Mouse (Mus musculus): Measurements from ENCODE around the gene Mgat4a. TPM values are rescaled to one million over a fixed set of nuclear protein-coding genes. Genes with fewer than 3 reads are reported as not detected.

Mgat4a gene
- polyA plus RNA-seq, 1 experiment from 2014 or later = 4.5 TPM

GRCm38 (mm10) chr1:37480731-37481130 lies 60.1 kb downstream of the Mgat4a start:
- H3K27me3 ChIP-seq (ENCODE audit: control insufficient read depth, insufficient read depth, low read length) = no peaks in the 10 kb centered on the region
- H3K27ac ChIP-seq (ENCODE audit: low read depth, low read length) = no peak overlapping the region
- H3K4me1 ChIP-seq (ENCODE audit: control insufficient read depth, insufficient read depth, low read length) = no peaks in the 10 kb centered on the region
- H3K36me3 ChIP-seq (ENCODE audit: control insufficient read depth, insufficient read depth, low read length) = no peaks in the 10 kb centered on the region
- WGBS = 87% methylated on average over 6 of the region's 6 CpGs
- no peak overlapping the region for H3K4me2 ChIP-seq (ENCODE audit: low read depth)
- H3K9ac ChIP-seq (ENCODE audit: low read length) = no peak overlapping the region
- no peak overlapping the region for H3K4me3 ChIP-seq (ENCODE audit: low read depth, low read length)
- H3K9me3 ChIP-seq (ENCODE audit: control insufficient read depth, low read length) = no peaks in the 10 kb centered on the region
- no peak for DNase-seq (ENCODE audit: low spot score)
- no peak for ATAC-seq (ENCODE audit: insufficient read depth, low FRiP score, low TSS enrichment)

DNA sequence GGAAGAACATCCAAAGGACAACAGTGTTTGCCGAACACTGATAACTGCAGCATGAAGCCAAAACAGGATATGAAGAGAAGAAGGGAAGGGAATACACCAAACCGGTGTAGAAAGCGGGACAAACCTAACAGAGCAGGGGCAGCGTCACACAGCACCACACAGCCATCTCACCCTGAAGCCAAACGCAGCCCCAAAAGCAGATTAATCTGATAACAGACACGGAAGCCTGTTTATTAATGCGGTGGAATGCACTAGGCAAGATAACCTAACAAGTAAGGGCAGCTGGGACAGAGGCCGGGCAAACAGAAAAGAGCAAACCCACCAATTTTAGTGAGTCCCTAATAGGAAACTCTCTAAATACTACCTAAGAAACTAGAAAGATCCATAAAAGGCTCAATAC lies 61.1 kb downstream of the Mgat4a start:
- 88% methylated on average over 8 of the region's 8 CpGs for WGBS

GRCm38 (mm10) chr1:37479074-37479473 lies 61.7 kb downstream of the Mgat4a start:
- Histone ChIP-seq H3K27ac (ENCODE audit: low read depth, low read length) (no peak overlapping the region), H3K4me1 (ENCODE audit: control insufficient read depth, insufficient read depth, low read length) (no peaks in the 10 kb centered on the region), H3K27me3 (ENCODE audit: control insufficient read depth, insufficient read depth, low read length) (no peaks in the 10 kb centered on the region), H3K9ac (ENCODE audit: low read length) (no peak overlapping the region), H3K4me3 (ENCODE audit: low read depth, low read length) (no peak overlapping the region), H3K4me2 (ENCODE audit: low read depth) (no peak overlapping the region), H3K9me3 (ENCODE audit: control insufficient read depth, low read length) (no peaks in the 10 kb centered on the region), H3K36me3 (ENCODE audit: control insufficient read depth, insufficient read depth, low read length) (no peaks in the 10 kb centered on the region)
- no peak for DNase-seq (ENCODE audit: low spot score)
- 75% methylated on average over 9 of the region's 9 CpGs for WGBS
- ATAC-seq (ENCODE audit: insufficient read depth, low FRiP score, low TSS enrichment) = no peak

More for the DNA sequence above, 61.1 kb downstream of the Mgat4a start:
- ATAC-seq (ENCODE audit: insufficient read depth, low FRiP score, low TSS enrichment) = no peak
- Histone ChIP-seq H3K27me3 (ENCODE audit: control insufficient read depth, insufficient read depth, low read length) (no peaks in the 10 kb centered on the region), H3K27ac (ENCODE audit: low read depth, low read length) (no peak overlapping the region), H3K4me2 (ENCODE audit: low read depth) (no peak overlapping the region), H3K9ac (ENCODE audit: low read length) (no peak overlapping the region), H3K4me1 (ENCODE audit: control insufficient read depth, insufficient read depth, low read length) (no peaks in the 10 kb centered on the region), H3K9me3 (ENCODE audit: control insufficient read depth, low read length) (no peaks in the 10 kb centered on the region), H3K36me3 (ENCODE audit: control insufficient read depth, insufficient read depth, low read length) (no peaks in the 10 kb centered on the region), H3K4me3 (ENCODE audit: low read depth, low read length) (no peak overlapping the region)
- DNase-seq (ENCODE audit: low spot score) = no peak

DNA sequence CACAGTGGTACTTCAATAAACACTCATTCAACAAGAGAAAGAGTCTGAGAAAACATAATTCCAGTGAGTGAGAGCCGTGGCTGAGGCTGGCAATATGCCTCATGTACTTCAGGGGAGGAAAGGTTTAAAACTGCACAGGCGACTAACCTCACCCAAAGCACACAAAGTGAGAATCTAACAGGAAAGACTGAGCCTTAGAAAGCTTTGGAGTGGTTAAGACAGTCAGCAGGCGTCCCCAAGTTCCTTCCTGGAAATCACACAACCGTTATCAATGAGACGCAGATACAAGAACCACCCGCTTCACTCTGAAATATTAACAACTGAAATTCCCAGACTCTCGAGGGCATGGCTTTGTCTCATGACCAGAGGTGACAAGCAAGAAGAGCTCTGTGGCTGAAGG lies 62.4 kb downstream of the Mgat4a start:
- H3K9ac ChIP-seq (ENCODE audit: low read length) = no peak overlapping the region
- H3K27me3 ChIP-seq (ENCODE audit: control insufficient read depth, insufficient read depth, low read length) = no peaks in the 10 kb centered on the region
- no peaks in the 10 kb centered on the region for H3K36me3 ChIP-seq (ENCODE audit: control insufficient read depth, insufficient read depth, low read length)
- ATAC-seq (ENCODE audit: insufficient read depth, low FRiP score, low TSS enrichment) = no peak
- no peaks in the 10 kb centered on the region for H3K9me3 ChIP-seq (ENCODE audit: control insufficient read depth, low read length)
- H3K4me2 ChIP-seq (ENCODE audit: low read depth) = no peak overlapping the region
- H3K4me1 ChIP-seq (ENCODE audit: control insufficient read depth, insufficient read depth, low read length) = no peaks in the 10 kb centered on the region
- H3K27ac ChIP-seq (ENCODE audit: low read depth, low read length) = no peak overlapping the region
- H3K4me3 ChIP-seq (ENCODE audit: low read depth, low read length) = no peak overlapping the region
- WGBS = 87% methylated on average over 7 of the region's 7 CpGs
- DNase-seq (ENCODE audit: low spot score) = no peak

DNA sequence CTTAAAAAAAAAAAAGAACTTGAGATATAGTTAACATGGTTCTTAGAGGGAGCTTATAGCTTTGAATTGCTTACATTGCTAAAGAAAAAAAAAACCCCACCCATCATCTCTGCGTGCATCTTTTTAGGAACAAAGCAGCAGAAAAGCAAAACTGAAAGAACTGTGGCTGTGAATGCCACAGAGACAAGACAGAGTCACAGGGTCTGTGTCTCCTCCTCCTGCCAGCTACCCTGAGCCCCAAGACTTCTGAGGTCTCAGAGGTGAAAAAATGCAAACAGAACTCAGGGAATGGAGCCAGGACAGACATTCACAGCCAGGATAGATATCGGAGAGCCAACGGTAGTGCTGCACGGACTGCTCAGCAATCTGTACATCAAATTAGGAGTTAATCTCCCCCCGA lies 62.9 kb downstream of the Mgat4a start:
- Histone ChIP-seq H3K9me3 (ENCODE audit: control insufficient read depth, low read length) (no peaks in the 10 kb centered on the region), H3K4me1 (ENCODE audit: control insufficient read depth, insufficient read depth, low read length) (no peaks in the 10 kb centered on the region), H3K4me2 (ENCODE audit: low read depth) (no peak overlapping the region), H3K4me3 (ENCODE audit: low read depth, low read length) (no peak overlapping the region), H3K36me3 (ENCODE audit: control insufficient read depth, insufficient read depth, low read length) (no peaks in the 10 kb centered on the region), H3K27me3 (ENCODE audit: control insufficient read depth, insufficient read depth, low read length) (no peaks in the 10 kb centered on the region), H3K9ac (ENCODE audit: low read length) (no peak overlapping the region), H3K27ac (ENCODE audit: low read depth, low read length) (no peak overlapping the region)
- whole genome bisulfite sequencing = 90% methylated on average over 5 of the region's 5 CpGs
- ATAC-seq (ENCODE audit: insufficient read depth, low FRiP score, low TSS enrichment) (no peak), DNase-seq (ENCODE audit: low spot score) (no peak)

- Histone ChIP-seq H3K27ac (ENCODE audit: low read depth, low read length) (no peak overlapping the region), H3K4me1 (ENCODE audit: control insufficient read depth, insufficient read depth, low read length) (no peaks in the 10 kb centered on the region), H3K4me2 (ENCODE audit: low read depth) (no peak overlapping the region), H3K36me3 (ENCODE audit: control insufficient read depth, insufficient read depth, low read length) (no peaks in the 10 kb centered on the region), H3K9me3 (ENCODE audit: control insufficient read depth, low read length) (no peaks in the 10 kb centered on the region), H3K27me3 (ENCODE audit: control insufficient read depth, insufficient read depth, low read length) (no peaks in the 10 kb centered on the region), H3K4me3 (ENCODE audit: low read depth, low read length) (no peak overlapping the region), H3K9ac (ENCODE audit: low read length) (no peak overlapping the region)
- DNase-seq (ENCODE audit: low spot score) (no peak), ATAC-seq (ENCODE audit: insufficient read depth, low FRiP score, low TSS enrichment) (no peak)
- WGBS = 92% methylated on average over 5 of the region's 5 CpGs
Measured at GRCm38 (mm10) chr1:37477250-37477649, 63.6 kb downstream of the Mgat4a start.

DNA sequence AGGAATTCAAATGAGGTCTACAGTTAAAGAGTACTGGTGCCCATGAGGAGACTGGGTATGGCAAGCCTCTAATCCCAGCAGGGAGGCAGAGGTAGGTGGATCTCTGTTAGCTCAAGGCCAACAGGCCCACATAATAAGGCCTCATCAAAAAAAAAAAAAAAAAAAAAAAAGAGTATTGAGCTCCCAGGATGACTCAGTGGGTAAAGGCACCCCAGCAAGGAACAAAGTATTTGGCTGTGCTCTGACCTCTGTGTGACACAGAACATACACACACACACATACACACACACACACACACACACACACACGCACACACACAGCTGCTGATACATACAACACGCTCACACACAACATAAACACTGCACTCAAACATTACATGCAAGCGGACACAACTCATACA lies 65.5 kb downstream of the Mgat4a start:
- Histone ChIP-seq H3K9me3 (ENCODE audit: control insufficient read depth, low read length) (no peaks in the 10 kb centered on the region), H3K27me3 (ENCODE audit: control insufficient read depth, insufficient read depth, low read length) (no peaks in the 10 kb centered on the region), H3K4me1 (ENCODE audit: control insufficient read depth, insufficient read depth, low read length) (no peaks in the 10 kb centered on the region), H3K4me3 (ENCODE audit: low read depth, low read length) (no peak overlapping the region), H3K4me2 (ENCODE audit: low read depth) (no peak overlapping the region), H3K36me3 (ENCODE audit: control insufficient read depth, insufficient read depth, low read length) (no peaks in the 10 kb centered on the region), H3K27ac (ENCODE audit: low read depth, low read length) (no peak overlapping the region), H3K9ac (ENCODE audit: low read length) (no peak overlapping the region)
- 94% methylated on average over 3 of the region's 3 CpGs for WGBS
- DNase-seq (ENCODE audit: low spot score) (no peak), ATAC-seq (ENCODE audit: insufficient read depth, low FRiP score, low TSS enrichment) (no peak)

GRCm38 (mm10) chr1:37474634-37475190 lies 66.1 kb downstream of the Mgat4a start:
- DNase-seq (ENCODE audit: low spot score) (no peak), ATAC-seq (ENCODE audit: insufficient read depth, low FRiP score, low TSS enrichment) (no peak)
- H3K27ac ChIP-seq (ENCODE audit: low read depth, low read length) = no peak overlapping the region
- no peak overlapping the region for H3K9ac ChIP-seq (ENCODE audit: low read length)
- 85% methylated on average over 6 of the region's 6 CpGs for WGBS
- H3K4me2 ChIP-seq (ENCODE audit: low read depth) = no peak overlapping the region
- H3K4me1 ChIP-seq (ENCODE audit: control insufficient read depth, insufficient read depth, low read length) = no peaks in the 10 kb centered on the region
- H3K36me3 ChIP-seq (ENCODE audit: control insufficient read depth, insufficient read depth, low read length) = no peaks in the 10 kb centered on the region
- no peak overlapping the region for H3K4me3 ChIP-seq (ENCODE audit: low read depth, low read length)
- H3K27me3 ChIP-seq (ENCODE audit: control insufficient read depth, insufficient read depth, low read length) = no peaks in the 10 kb centered on the region
- no peaks in the 10 kb centered on the region for H3K9me3 ChIP-seq (ENCODE audit: control insufficient read depth, low read length)

DNA sequence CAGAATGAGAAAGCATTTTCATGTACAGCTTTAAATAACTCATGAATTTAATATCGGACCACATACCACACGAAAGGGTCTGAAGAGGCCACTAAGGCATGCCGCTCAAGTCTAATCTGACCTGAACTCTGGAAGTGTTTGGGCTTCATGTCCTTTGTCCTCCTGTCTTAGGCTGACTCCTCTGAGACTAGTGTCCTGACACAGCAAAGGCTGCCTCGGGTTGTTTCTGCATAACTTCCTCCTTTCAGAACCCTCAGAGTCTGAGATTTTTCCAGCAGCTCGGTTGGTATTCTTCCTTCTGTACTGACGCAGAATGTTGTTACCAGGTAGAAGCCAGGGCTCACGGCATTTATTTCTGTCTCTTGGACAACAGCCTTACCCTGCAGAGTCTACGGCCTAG lies 66.8 kb downstream of the Mgat4a start:
- Histone ChIP-seq H3K27ac (ENCODE audit: low read depth, low read length) (no peak overlapping the region), H3K9me3 (ENCODE audit: control insufficient read depth, low read length) (no peaks in the 10 kb centered on the region), H3K4me2 (ENCODE audit: low read depth) (no peak overlapping the region), H3K4me1 (ENCODE audit: control insufficient read depth, insufficient read depth, low read length) (no peaks in the 10 kb centered on the region), H3K36me3 (ENCODE audit: control insufficient read depth, insufficient read depth, low read length) (no peaks in the 10 kb centered on the region), H3K27me3 (ENCODE audit: control insufficient read depth, insufficient read depth, low read length) (no peaks in the 10 kb centered on the region), H3K4me3 (ENCODE audit: low read depth, low read length) (no peak overlapping the region), H3K9ac (ENCODE audit: low read length) (no peak overlapping the region)
- no peak for ATAC-seq (ENCODE audit: insufficient read depth, low FRiP score, low TSS enrichment)
- DNase-seq (ENCODE audit: low spot score) = no peak
- 87% methylated on average over 8 of the region's 8 CpGs for WGBS

All from neural tube, embryonic 11.5 days (tissue).